Mouse (Mus musculus) lung, postnatal 14 days (tissue): ENCODE measurements around the gene Slc15a3.

Experiments used
- DNase-seq: peaks from one replicate; pipeline ENCODE4 v3.0.0; 2021

Slc15a3 gene

GRCm38 (mm10) chr19:10824061-10824460 lies 15.5 kb upstream of the Slc15a3 start:
- no peak for DNase-seq

DNA sequence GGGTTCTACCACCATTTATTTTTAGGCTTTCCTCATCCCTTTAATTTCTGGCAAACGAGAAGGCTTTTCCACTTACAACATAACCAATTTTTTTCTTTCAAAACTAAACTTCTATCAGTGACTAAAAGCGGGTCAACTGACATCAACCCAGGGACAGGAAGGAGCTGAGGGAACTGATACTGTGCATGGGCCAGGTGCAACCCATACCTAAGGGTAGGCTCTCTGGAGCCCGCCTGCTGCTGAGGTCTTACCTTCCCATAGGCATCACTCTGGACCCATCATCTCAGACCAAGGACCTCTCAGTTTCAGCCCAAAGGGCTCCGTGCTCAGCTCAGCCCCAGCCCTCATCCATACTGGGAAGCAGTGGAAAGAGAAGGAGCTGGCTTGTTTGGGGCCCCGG lies 11.2 kb upstream of the Slc15a3 start:
- no peak for DNase-seq

DNA sequence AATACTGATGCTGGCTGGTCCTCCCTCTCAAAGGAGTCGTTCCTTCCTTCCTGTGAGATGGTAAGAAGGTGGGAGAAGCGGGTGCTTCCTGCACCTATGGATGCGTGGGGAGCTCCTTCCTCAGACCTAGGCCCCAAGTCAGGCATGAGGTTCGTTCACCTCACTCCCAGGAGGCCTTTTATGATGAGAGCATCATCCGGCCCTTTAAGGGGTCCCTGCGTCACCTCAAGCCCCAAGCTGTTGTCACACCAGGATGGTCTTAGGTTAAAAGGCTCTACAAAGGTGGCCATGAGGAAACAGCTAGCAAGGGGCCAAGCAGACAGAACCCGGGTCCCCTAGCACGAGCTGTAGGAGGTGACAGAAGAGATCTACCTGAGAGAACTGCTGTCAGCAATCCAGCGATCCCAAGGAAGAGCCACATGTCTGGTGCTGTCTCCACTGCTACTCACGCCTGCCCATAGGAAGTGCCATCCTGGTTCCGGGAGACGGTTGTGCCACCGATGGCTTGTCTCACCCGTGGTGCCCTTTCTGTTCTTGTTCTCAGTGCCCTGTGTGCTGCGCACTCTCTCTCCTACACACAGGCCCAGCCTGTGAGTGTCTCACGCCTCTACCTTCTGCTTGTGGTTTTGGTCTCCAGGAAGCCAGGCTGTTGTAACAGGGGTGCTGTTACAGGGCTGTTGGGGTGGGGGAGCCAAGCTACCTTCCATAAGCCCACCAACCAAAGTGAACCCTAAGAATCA lies 9.9 kb upstream of the Slc15a3 start, which contains the start of gene Cd6:
Cd6 (minus strand) TSS at position 623 of the 740 bp plus-strand sequence.
- no peak for DNase-seq

DNA sequence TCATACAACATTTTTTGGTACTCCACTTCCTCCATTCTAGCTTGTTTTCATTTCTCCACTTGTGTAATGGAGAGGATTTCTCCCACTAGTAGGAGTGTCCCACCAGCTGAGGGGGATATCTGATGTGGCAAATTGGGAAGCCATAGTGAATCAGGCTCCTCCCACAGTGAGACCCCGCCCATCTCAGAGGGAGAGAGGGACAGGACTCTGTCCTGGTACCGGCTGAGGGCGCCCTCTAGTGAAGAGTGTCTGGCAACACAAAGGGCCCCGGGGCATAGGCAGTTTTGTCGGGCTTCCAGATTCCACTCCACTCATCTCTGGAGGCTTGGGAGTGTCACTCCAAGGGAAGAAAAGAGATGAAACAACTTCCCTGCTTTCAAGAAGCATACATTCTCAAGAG lies 8.1 kb upstream of the Slc15a3 start:
- DNase-seq: peak; percentile 81

GRCm38 (mm10) chr19:10832030-10832429 lies 7.5 kb upstream of the Slc15a3 start:
- DNase-seq: no peak

DNA sequence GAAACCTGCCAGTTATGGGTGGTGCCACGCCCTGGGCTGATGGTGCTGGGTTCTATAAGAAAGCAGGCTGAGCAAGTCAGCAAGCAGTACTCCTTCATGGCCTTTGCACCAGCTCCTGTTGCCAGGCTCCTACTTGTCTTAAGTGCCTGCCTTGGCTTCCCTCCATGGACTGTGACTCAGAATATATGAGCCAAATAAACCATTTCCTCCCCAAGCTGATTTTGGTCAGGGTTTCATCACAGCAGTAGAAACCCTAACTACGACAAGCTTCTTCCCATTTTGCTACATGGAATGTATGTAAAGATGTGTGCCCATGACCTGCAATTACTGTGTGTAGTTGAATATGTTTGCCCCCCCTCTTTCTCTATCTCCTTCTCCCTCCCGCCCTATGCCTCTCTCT lies 5.9 kb upstream of the Slc15a3 start:
- DNase-seq: no peak

- no peak for DNase-seq
These were observed 3.9 kb upstream of the Slc15a3 start for GRCm38 (mm10) chr19:10835671-10836070.

- peak; percentile 33 for DNase-seq
These were observed 2.4 kb downstream of the Slc15a3 start for GRCm38 (mm10) chr19:10841721-10842626.

DNA sequence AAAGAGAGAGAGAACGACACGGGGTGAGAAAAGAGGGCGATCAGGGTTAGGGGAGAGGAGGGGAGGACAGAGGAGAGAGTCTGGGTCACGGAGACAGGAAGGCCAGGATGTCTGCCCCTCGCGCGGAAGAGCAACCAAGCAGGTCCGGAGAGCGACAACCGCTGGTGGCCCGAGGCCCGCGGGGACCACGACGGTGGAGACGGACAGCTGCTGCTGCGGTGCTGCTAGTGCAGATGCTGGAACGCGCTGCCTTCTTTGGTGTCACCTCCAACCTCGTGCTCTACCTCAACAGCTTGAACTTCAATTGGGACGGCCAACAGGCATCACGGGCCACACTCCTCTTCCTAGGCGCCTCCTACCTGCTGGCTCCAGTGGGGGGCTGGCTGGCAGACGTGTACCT lies 3.4 kb downstream of the Slc15a3 start:
- DNase-seq: no peak

GRCm38 (mm10) chr19:10844206-10844605 lies 4.7 kb downstream of the Slc15a3 start:
- DNase-seq: no peak

- no peak for DNase-seq
These were observed 5.9 kb downstream of the Slc15a3 start for GRCm38 (mm10) chr19:10845454-10845853.

GRCm38 (mm10) chr19:10846150-10846549 lies 6.6 kb downstream of the Slc15a3 start:
- DNase-seq: no peak

- peak; percentile 58 for DNase-seq
These were observed 8.0 kb downstream of the Slc15a3 start for GRCm38 (mm10) chr19:10847311-10848087.

GRCm38 (mm10) chr19:10855422-10855821 lies 15.9 kb downstream of the Slc15a3 start:
- no peak for DNase-seq

- no peak for DNase-seq
These were observed 17.0 kb downstream of the Slc15a3 start for GRCm38 (mm10) chr19:10856520-10856919.

GRCm38 (mm10) chr19:10860072-10860497 lies 20.6 kb downstream of the Slc15a3 start:
- DNase-seq: no peak

- no peak for DNase-seq
These were observed 26.8 kb downstream of the Slc15a3 start for GRCm38 (mm10) chr19:10866351-10866750.

DNA sequence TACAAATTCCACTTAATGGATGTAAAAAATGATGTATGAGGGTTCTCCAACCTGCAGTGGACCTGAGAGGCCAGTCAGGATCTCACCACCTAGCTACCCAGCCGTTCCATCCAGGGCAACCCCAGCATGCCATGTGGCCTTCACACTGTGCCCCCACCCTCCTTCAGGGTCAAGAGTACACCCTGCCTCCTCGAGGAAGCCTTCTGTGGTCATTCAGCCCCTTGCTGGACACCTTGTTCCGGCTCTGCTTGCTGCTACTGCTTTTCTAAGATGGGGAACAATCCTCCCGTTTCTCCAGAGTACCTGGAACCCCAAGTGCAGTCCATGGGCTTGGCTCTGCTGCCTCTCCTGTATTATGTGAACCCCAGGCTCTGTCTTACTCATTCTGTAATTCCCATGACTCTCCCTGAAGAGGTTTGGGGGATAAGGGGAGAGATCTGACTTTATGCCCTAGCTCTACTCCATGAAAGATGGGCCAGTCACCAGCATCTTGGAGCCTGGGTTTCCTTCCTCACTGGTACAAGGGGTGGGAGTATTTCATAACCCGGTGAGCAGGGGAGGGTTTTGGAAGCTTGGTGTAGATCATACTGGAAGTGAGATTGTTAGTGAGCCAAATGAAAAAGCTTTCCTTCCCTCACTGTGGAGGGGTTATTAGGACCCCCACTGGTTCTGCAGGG lies 28.6 kb downstream of the Slc15a3 start:
- DNase-seq: no peak

DNA sequence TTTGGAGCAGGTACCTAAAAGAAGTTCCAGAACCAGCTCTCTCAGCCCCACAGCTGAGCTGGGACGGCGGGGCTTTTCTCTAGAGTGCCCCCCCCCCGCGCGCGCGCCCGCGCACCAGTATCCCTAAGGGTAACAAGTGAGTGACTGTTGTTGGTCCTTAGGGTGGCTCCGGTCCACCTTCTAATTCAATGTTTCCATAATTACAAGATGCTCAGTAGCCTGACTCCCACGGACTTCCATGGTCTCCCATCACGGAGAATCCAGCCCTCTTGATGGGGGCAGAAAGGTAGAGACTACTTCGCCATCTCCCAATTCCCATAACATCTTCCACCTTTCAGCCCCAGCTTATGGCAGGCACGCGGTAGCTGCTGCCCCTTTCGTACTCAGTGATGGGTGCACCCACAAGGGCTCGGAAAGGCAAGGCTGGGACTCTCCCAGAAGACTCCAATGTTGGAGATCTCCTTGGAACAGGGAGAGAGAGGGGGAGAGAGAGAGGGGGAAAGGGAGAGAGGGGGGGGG lies 29.2 kb downstream of the Slc15a3 start:
- no peak for DNase-seq

GRCm38 (mm10) chr19:10869241-10869885 lies 29.8 kb downstream of the Slc15a3 start:
- DNase-seq: peak; percentile 70

DNA sequence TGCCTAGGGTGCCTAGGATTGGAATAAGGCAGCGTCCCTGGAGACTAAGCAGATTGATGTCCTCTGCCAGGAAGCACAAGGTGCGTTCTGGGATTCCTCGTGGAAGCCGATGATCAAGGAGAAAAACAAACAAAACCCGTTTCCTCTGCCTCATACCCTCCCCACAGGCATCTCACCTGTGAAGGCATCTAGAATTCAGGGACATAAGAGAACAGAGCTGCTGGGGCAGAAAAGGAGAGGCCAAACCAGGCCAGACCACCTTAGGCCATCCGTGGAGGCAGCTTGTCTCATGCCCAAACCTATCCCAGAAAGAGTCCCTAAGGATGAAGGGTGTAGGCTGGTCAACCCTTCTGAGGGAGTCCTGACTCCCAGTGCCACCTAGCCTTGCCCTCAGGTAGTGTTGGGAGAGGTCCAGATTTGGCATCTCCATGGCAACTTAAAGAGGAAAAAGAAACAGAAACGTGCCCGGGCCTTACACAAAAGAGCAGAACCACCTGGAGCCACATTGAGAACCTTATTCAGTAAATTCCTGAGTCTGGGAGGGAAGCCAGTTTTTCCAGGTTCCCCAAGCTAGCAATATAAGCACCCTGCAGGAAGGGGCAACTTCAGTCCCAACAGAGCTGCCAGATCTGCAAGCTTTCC lies 30.5 kb downstream of the Slc15a3 start, which contains the start of gene Tmem132a:
Tmem132a (minus strand) TSS at position 55 of the 642 bp plus-strand sequence.
- peak; percentile 25 for DNase-seq
